Mouse (Mus musculus): ENCODE measurements around the gene Dusp3. TPM values are rescaled to one million over a fixed set of nuclear protein-coding genes. Genes with fewer than 3 reads are reported as not detected.

The Dusp3 gene
- total and polyA plus RNA-seq, 3 experiments, result 18.4 to 35.5 (median 29.8) TPM

DNA sequence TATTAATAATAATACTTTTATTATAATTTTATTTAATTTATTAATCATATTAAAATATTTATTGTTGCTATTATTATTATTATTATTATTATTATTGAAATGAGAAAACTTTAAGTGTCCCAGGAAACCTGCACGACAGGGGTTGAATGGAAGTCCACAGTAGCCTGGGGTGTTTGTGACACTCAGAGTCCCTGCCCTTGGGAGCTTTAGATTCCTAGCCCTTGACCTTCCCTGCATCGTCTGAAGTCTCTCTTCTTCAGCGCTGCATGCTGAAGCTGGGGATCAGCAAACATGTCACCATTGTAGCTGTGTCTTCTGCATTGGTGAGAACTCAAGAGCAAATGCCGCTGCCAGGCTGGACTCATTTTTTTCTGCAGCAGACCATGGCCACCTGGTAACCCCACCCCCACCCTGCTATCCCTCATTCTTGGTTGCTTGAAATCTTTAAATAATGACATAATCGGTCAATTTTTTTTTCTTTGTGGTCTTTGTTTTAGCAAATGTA, 48.7 kb upstream of the Dusp3 start:
- no peak overlapping the region for H3K9ac ChIP-seq (ENCODE audit: control insufficient read depth, low read depth, low read length, poor library complexity, severe bottlenecking)
- no peak for DNase-seq (ENCODE audit: low read depth, low spot score)
- H3K79me2 ChIP-seq (ENCODE audit: control insufficient read depth, insufficient read depth, low read length, poor library complexity), result no peaks in the 10 kb centered on the region
- H3K4me1 ChIP-seq (ENCODE audit: control insufficient read depth in 1 of 2, insufficient read depth in 2 of 2, low read length in 2 of 2), result no peaks in the 10 kb centered on the region
- peaks cover 2 to 7% of the 10 kb centered on the region in 2 experiments for H3K27me3 ChIP-seq (ENCODE audit: control insufficient read depth in 1 of 2, insufficient read depth in 2 of 2, low read length in 2 of 2)
- no peaks in the 10 kb centered on the region for H3K9me3 ChIP-seq (replicated peaks; ENCODE audit: insufficient read depth, low read length)
- no peak overlapping the region for H3K27ac ChIP-seq (ENCODE audit: control insufficient read depth, low read depth, low read length)
- H3K4me3 ChIP-seq (ENCODE audit: control insufficient read depth in 1 of 2, insufficient read depth in 1 of 2, low read depth in 2 of 2, low read length in 2 of 2), result no peak overlapping the region
- no peaks in the 10 kb centered on the region for H3K36me3 ChIP-seq (ENCODE audit: control insufficient read depth in 1 of 2, insufficient read depth in 2 of 2, low read length in 2 of 2)
- no peak for TF ChIP-seq BHLHE40 (IDR thresholded peaks at IDR 0.05; ENCODE audit: borderline replicate concordance, low read depth, low read length)
- TF ChIP-seq MAFK (IDR thresholded peaks at IDR 0.05; ENCODE audit: borderline replicate concordance, low read depth, low read length), result no peak
- no peak for TF ChIP-seq RAD21 (IDR thresholded peaks at IDR 0.05; ENCODE audit: low read depth, low read length)
- no peak for TF ChIP-seq ZNF384 (IDR thresholded peaks at IDR 0.05; ENCODE audit: low read depth, low read length)
- no peak for TF ChIP-seq MYB (IDR thresholded peaks at IDR 0.05; ENCODE audit: low read depth, low read length)
- TF ChIP-seq GABPA (IDR thresholded peaks at IDR 0.05; ENCODE audit: low read depth, low read length), result no peak
- no peak for TF ChIP-seq CTCF (IDR thresholded peaks at IDR 0.05 in 2 of 3, conservative IDR thresholded peaks at IDR 0.05 in 1 of 3; ENCODE audit: control insufficient read depth in 1 of 3, insufficient read depth in 1 of 3, low read depth in 2 of 3, low read length in 3 of 3, poor library complexity in 1 of 3, severe bottlenecking in 1 of 3)
- TF ChIP-seq CHD1 (IDR thresholded peaks at IDR 0.05; ENCODE audit: low read depth, low read length), result no peak
- TF ChIP-seq SMC3 (IDR thresholded peaks at IDR 0.05; ENCODE audit: low read depth, low read length), result no peak
- TF ChIP-seq MAZ (IDR thresholded peaks at IDR 0.05; ENCODE audit: low read depth, low read length), result no peak
- TF ChIP-seq ZC3H11A (IDR thresholded peaks at IDR 0.05; ENCODE audit: low read depth, low read length), result no peak
- no peak for TF ChIP-seq POLR2A (IDR thresholded peaks at IDR 0.05; ENCODE audit: control insufficient read depth in 1 of 2, insufficient read depth in 1 of 2, low read depth in 1 of 2, low read length in 2 of 2, poor library complexity in 1 of 2)
- TF ChIP-seq ZMIZ1 (IDR thresholded peaks at IDR 0.05; ENCODE audit: low read depth, low read length), result no peak
- no peak for TF ChIP-seq UBTF (IDR thresholded peaks at IDR 0.05; ENCODE audit: borderline replicate concordance, insufficient read depth, low read depth, low read length)
- no peak for TF ChIP-seq TCF12 (IDR thresholded peaks at IDR 0.05; ENCODE audit: low read depth, low read length)
- TF ChIP-seq USF1 (IDR thresholded peaks at IDR 0.05; ENCODE audit: low read depth, low read length), result no peak
- TF ChIP-seq MEF2A (IDR thresholded peaks at IDR 0.05; ENCODE audit: extremely low read depth, insufficient replicate concordance, low read depth, low read length, poor library complexity, severe bottlenecking), result no peak

DNA sequence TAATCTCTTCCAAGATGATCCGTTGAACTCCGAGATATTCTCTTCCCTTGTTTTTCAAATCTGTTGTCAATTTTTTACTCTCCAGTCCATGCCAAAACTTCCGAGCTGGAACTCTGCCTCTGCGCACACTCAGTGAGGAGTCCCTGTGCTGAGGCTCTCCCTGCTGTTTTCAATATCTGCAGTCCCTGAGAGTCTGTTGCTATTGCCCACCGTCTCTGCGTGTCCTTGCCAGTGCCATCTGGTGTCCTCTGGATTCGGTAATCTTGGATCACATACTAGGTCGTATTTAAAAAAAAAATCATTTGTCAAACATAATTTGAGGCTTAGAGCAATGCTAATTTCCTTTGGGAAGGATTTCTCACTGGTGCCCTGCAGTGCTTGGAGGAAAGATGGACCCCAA, 48.1 kb upstream of the Dusp3 start:
- Histone ChIP-seq H3K27ac (ENCODE audit: control insufficient read depth, low read depth, low read length) (no peak overlapping the region), H3K27me3 (ENCODE audit: control insufficient read depth in 1 of 2, insufficient read depth in 2 of 2, low read length in 2 of 2) (peaks cover 2 to 7% of the 10 kb centered on the region in 2 experiments), H3K4me1 (ENCODE audit: control insufficient read depth in 1 of 2, insufficient read depth in 2 of 2, low read length in 2 of 2) (peaks cover 0 to 4% of the 10 kb centered on the region in 2 experiments; a peak in 1 of 4 replicates), H3K36me3 (ENCODE audit: control insufficient read depth in 1 of 2, insufficient read depth in 2 of 2, low read length in 2 of 2) (peaks cover 0 to 1% of the 10 kb centered on the region in 2 experiments; a peak in 1 of 4 replicates), H3K4me3 (ENCODE audit: control insufficient read depth in 1 of 2, insufficient read depth in 1 of 2, low read depth in 2 of 2, low read length in 2 of 2) (no peak overlapping the region), H3K79me2 (ENCODE audit: control insufficient read depth, insufficient read depth, low read length, poor library complexity) (no peaks in the 10 kb centered on the region), H3K9ac (ENCODE audit: control insufficient read depth, low read depth, low read length, poor library complexity, severe bottlenecking) (no peak overlapping the region), H3K9me3 (replicated peaks; ENCODE audit: insufficient read depth, low read length) (no peaks in the 10 kb centered on the region)
- DNase-seq (ENCODE audit: low read depth, low spot score), result no peak
- TF ChIP-seq ETS1 (IDR thresholded peaks at IDR 0.05; ENCODE audit: low read depth, low read length) (no peak), GABPA (IDR thresholded peaks at IDR 0.05; ENCODE audit: low read depth, low read length) (no peak), RCOR1 (IDR thresholded peaks at IDR 0.05; ENCODE audit: low read depth, low read length) (no peak), RAD21 (IDR thresholded peaks at IDR 0.05; ENCODE audit: low read depth, low read length) (no peak), KAT2A (conservative IDR thresholded peaks at IDR 0.05; ENCODE audit: low read depth, low read length) (no peak), ZKSCAN1 (IDR thresholded peaks at IDR 0.05; ENCODE audit: low read depth, low read length) (no peak), CHD2 (IDR thresholded peaks at IDR 0.05; ENCODE audit: low read length) (no peak), MYB (IDR thresholded peaks at IDR 0.05; ENCODE audit: low read depth, low read length) (no peak), USF2 (IDR thresholded peaks at IDR 0.05; ENCODE audit: borderline replicate concordance in 1 of 2, insufficient read depth in 1 of 2, low read depth in 1 of 2, low read length in 2 of 2) (no peak), MAX (IDR thresholded peaks at IDR 0.05; ENCODE audit: low read length) (no peak), SMC3 (IDR thresholded peaks at IDR 0.05; ENCODE audit: low read depth, low read length) (no peak), EP300 (IDR thresholded peaks at IDR 0.05; ENCODE audit: low read depth in 1 of 2, low read length in 2 of 2) (no peak), USF1 (IDR thresholded peaks at IDR 0.05; ENCODE audit: low read depth, low read length) (no peak), CTCF (IDR thresholded peaks at IDR 0.05 in 2 of 3, conservative IDR thresholded peaks at IDR 0.05 in 1 of 3; ENCODE audit: control insufficient read depth in 1 of 3, insufficient read depth in 1 of 3, low read depth in 2 of 3, low read length in 3 of 3, poor library complexity in 1 of 3, severe bottlenecking in 1 of 3) (no peak), NRF1 (IDR thresholded peaks at IDR 0.05; ENCODE audit: insufficient read depth, low read depth, low read length, poor library complexity, severe bottlenecking) (no peak), ZMIZ1 (IDR thresholded peaks at IDR 0.05; ENCODE audit: low read depth, low read length) (no peak), GATA1 (IDR thresholded peaks at IDR 0.05; ENCODE audit: low read depth, low read length) (no peak)

All from MEL (cell line).